Mouse (Mus musculus) hindbrain, embryonic 14.5 days (tissue): ENCODE data around the gene Mchr1. TPM values are rescaled to one million over a fixed set of nuclear protein-coding genes. Genes with fewer than 3 reads are reported as not detected.

Source experiments
- ATAC-seq: fragments of 200-750 bp; cut with Nextera tagmentation; 2 replicates; pipeline ENCODE4 v1.8.0; 2017; ENCODE audit warnings: moderate number of reproducible peaks, mild to moderate bottlenecking, moderate TSS enrichment, moderate library complexity; ENCODE audit not compliant: low FRiP score
- DNase-seq: peaks from one replicate; pipeline ENCODE4 v3.0.0-alpha.2; 2015; ENCODE audit warnings: low spot score
- H3K27ac ChIP-seq: fragments of 300-500 bp; sonication (generic); 2 replicates; pipeline ENCODE4 v1.5.1; 2014; ENCODE audit warnings: mild to moderate bottlenecking, moderate library complexity
- H3K27me3 ChIP-seq: fragments of 300-500 bp; sonication (generic); 2 replicates; pipeline ENCODE4 v1.6.1; 2014; ENCODE audit warnings: mild to moderate bottlenecking, low read length, mixed read lengths; ENCODE audit not compliant: control insufficient read depth, insufficient read depth
- H3K36me3 ChIP-seq: fragments of 300-500 bp; sonication (generic); replicated peaks from 2 replicates; pipeline ENCODE4 v1.6.1; 2014; ENCODE audit not compliant: control insufficient read depth, insufficient read depth
- H3K4me1 ChIP-seq: fragments of 300-500 bp; sonication (generic); replicated peaks from 2 replicates; pipeline ENCODE4 v1.6.1; 2014; ENCODE audit warnings: antibody characterized with exemption, low read length, mixed read lengths; ENCODE audit not compliant: control insufficient read depth, insufficient read depth
- H3K4me2 ChIP-seq: fragments of 300-500 bp; sonication (generic); replicated peaks from 2 replicates; pipeline ENCODE4 v1.6.1; 2014; ENCODE audit warnings: mild to moderate bottlenecking, moderate library complexity
- H3K4me3 ChIP-seq: fragments of 300-500 bp; sonication (generic); replicated peaks from 2 replicates; pipeline ENCODE4 v1.5.1; 2014; ENCODE audit warnings: mild to moderate bottlenecking, low read length
- H3K9ac ChIP-seq: fragments of 300-500 bp; sonication (generic); 2 replicates; pipeline ENCODE4 v1.6.1; 2014
- H3K9me3 ChIP-seq: fragments of 300-500 bp; sonication (generic); 2 replicates; pipeline ENCODE4 v1.6.1; 2016; ENCODE audit warnings: low read length; ENCODE audit not compliant: control insufficient read depth
- WGBS: fragments of 180-500 bp; shearing (Covaris S2); extraction: QIAGEN DNeasy Blood & Tissue Kit; methylation state at CpG from one replicate; pipeline ENCODE4 v1.1.7; 2014; 5-methylcytosine and 5-hydroxymethylcytosine counted together
- polyA plus RNA-seq: library from polyadenylated mRNA; unstranded; fragments of >200 nt; fragmentation: Nextera tagmentation; extraction: Ambion mirVana; gene quantifications from 2 replicates; pipeline ENCODE4 v1.2.1, GENCODE M21; 2014

Mchr1 gene
- polyA plus RNA-seq, 1 experiment from 2014 or later, result 3.4 TPM

DNA sequence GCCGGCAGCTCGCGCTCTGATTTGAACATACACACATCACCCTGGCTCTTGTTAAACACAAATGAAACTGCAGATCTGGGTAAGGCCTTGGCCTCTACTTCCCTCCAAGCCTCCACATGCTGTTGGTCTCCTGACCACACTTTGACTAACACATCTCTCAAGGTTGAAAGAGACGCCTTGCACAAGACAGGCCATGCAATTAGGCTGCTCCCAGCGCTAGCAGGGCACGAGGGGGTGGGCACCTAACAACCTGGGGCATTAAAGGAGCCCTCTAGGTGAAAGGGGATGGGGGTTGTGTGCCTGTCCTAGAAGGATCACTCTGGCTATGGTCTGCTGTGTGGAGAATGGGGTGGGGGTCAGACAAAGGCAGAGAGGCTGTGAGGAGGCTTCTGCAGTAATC, 43.4 kb downstream of the Mchr1 start:
- 74% methylated on average over 6 of the region's 6 CpGs for WGBS
- Histone ChIP-seq H3K9ac (no peak overlapping the region), H3K27me3 (no peaks in the 10 kb centered on the region), H3K9me3 (no peaks in the 10 kb centered on the region), H3K36me3 (no peaks in the 10 kb centered on the region), H3K4me2 (no peak overlapping the region), H3K27ac (peak overlapping the region; percentile 33; the same call in 1 of the 2 replicates), H3K4me3 (no peak overlapping the region), H3K4me1 (peaks cover 14% of the 10 kb centered on the region)
- ATAC-seq, result no peak
- no peak for DNase-seq

- 86% methylated on average over 9 of the region's 9 CpGs for WGBS
- H3K4me1 ChIP-seq, result no peaks in the 10 kb centered on the region
- ATAC-seq, result no peak
- H3K4me2 ChIP-seq, result no peak overlapping the region
- H3K4me3 ChIP-seq, result no peak overlapping the region
- H3K27me3 ChIP-seq, result no peaks in the 10 kb centered on the region
- H3K9me3 ChIP-seq, result no peaks in the 10 kb centered on the region
- DNase-seq, result no peak
- no peak overlapping the region for H3K9ac ChIP-seq
- no peak overlapping the region for H3K27ac ChIP-seq
- H3K36me3 ChIP-seq, result no peaks in the 10 kb centered on the region
These were observed 48.9 kb downstream of the Mchr1 start for GRCm38 (mm10) chr15:81284121-81284734.

Other genes with a start within 250 kb of the Mchr1 start
- gene Mrtfa, start 44.7 kb upstream of the Mchr1 start, polyA plus RNA-seq, result 29.0 and 31.5 TPM in 2 replicates
- 130 and 140 TPM in 2 replicates for gene Slc25a17, start 125.3 kb downstream of the Mchr1 start, polyA plus RNA-seq
- gene St13, start 164.6 kb downstream of the Mchr1 start, polyA plus RNA-seq, result 172 and 185 TPM in 2 replicates
- gene Xpnpep3, start 164.6 kb downstream of the Mchr1 start, polyA plus RNA-seq, result 3.8 and 5.3 TPM in 2 replicates
- gene Dnajb7, start 172.8 kb downstream of the Mchr1 start, polyA plus RNA-seq, result 0.39 and 1.1 TPM in 2 replicates
- 452 and 483 TPM in 2 replicates for gene Rbx1, start 230.8 kb downstream of the Mchr1 start, polyA plus RNA-seq